Mouse (Mus musculus) liver, embryonic 14 days (tissue): ENCODE measurements around the gene Nphs2. TPM values are rescaled to one million over a fixed set of nuclear protein-coding genes. Genes with fewer than 3 reads are reported as not detected.

Source experiments
- polyA plus RNA-seq: library from polyadenylated mRNA; depleted of rRNA; stranded (reverse); fragments of >200 nt; gene quantifications from 2 replicates; pipeline ENCODE4 v1.2.3, GENCODE M21; 2012; rRNA removed

Gene Nphs2
- polyA plus RNA-seq, result 0.01 and 0.02 TPM in 2 replicates

GRCm38 (mm10) chr1:156310630-156311029 is at the start of gene Nphs2:
Nphs2 (plus strand) TSS chr1:156310727.

DNA sequence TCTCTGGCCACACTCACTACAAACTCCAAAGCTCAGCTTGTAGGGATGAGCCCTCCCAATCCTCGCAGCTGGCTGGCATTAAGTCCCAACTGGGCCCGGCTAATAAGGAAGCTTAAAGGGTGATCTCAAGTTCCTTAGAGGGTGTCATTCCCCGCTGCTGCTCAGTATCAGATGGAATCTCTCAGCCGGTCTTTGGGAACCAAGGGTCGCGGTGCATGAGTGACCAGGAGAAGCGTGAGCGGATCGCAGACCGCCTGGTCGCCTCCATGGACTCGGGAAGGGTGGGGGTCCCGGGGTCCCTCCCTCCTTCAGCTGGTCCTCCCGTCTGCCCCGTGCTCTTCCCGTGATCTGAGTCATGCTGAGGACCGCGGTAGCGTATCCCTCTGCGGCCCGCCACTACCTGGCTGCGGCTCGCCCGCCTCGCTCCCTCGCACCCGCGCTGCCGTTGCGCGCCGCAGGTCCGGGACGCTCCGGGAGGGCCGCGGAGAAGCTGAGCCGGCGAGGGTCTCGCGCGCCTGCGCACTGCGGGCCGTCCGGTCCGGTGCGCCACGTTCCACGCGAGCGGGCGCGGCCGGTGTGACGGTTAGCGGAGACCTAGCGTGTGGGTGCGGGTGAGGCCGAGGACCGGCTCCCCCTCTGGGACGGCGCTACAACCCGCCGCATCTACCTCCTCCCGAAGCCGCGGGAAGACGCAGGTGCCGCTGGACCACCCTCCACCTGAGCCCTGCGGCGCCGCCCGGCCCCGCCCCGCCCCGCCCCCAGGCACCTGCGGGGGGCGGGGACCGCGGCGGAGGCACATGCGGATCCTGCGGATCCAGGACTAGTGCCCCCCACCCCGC is 7.4 kb upstream of the Nphs2 start, which contains the start of gene Tdrd5:
Gene Tdrd5, minus strand, starts transcription at position 754 of the 839 bp plus-strand sequence.

DNA sequence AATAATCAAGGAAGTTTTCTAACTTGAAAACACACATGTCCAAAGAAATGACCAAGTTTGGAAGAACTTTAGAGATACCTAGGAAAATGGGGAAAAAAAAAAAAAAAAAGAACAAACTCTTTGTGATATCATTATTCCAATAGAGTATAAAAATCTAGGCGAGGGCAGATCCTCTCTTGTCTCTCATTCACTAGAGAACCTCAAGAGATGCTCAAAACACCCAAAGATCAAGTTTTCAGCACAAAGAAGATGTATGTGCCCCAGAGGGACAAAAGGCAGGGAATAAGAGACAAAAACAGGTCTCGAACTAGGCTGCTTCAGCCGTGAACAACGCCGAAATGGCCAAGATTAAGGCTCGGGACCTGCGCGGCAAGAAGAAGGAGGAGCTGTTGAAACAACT is 55.2 kb downstream of the Nphs2 start, which contains the start of gene Gm2000:
Gene Gm2000, plus strand, starts transcription at position 301 of the 400 bp plus-strand sequence.

Other genes with a start within 250 kb of the Nphs2 start
- 0.01 TPM in 1 of 2 replicates, not detected in the other for gene Fam163a, start 105.7 kb upstream of the Nphs2 start, polyA plus RNA-seq
- 0.03 and 0.10 TPM in 2 replicates for gene Tdrd5, start 7.1 kb upstream of the Nphs2 start, polyA plus RNA-seq
- gene Gm2000, start 55.3 kb downstream of the Nphs2 start, polyA plus RNA-seq, result 162 and 202 TPM in 2 replicates
- 0.02 and 0.06 TPM in 2 replicates for gene Axdnd1, start 110.4 kb downstream of the Nphs2 start, polyA plus RNA-seq
- gene Soat1, start 163.6 kb downstream of the Nphs2 start, polyA plus RNA-seq, result 6.7 and 8.9 TPM in 2 replicates
- 1.8 and 2.8 TPM in 2 replicates for gene Gm10031, start 213.3 kb downstream of the Nphs2 start, polyA plus RNA-seq
- 1.8 and 2.0 TPM in 2 replicates for gene Abl2, start 248.1 kb downstream of the Nphs2 start, polyA plus RNA-seq